Mouse (Mus musculus): ENCODE data around the gene Ssx2ip. TPM values are rescaled to one million over a fixed set of nuclear protein-coding genes. Genes with fewer than 3 reads are reported as not detected.

Ssx2ip gene
- 1 to 10 TPM; 1.8 to 2.2 TPM for total RNA-seq (2023)

GRCm38 (mm10) chr3:146404311-146405201 lies at the start of gene Ssx2ip:
Gene Ssx2ip (plus strand): TSS chr3:146404642.

GRCm38 (mm10) chr3:146449745-146450250 lies 45.4 kb downstream of the Ssx2ip start, which contains the start of gene Ctbs:
Gene Ctbs (plus strand): TSS chr3:146449795.

Other genes with a start within 250 kb of the Ssx2ip start
- gene Lpar3, start 183.7 kb upstream of the Ssx2ip start, total RNA-seq (2023), result not detected
- gene Ctbs, start 45.2 kb downstream of the Ssx2ip start, total RNA-seq (2023), result 10 to 100 TPM; 22.6 to 23.7 TPM
- gene Spata1, start 95.1 kb downstream of the Ssx2ip start, total RNA-seq (2023), result 1 to 10 TPM; 4.3 TPM
- gene Gng5, start 95.2 kb downstream of the Ssx2ip start, total RNA-seq (2023), result 100 to 1,000 TPM; 287 to 290 TPM
- gene Rpf1, start 116.8 kb downstream of the Ssx2ip start, total RNA-seq (2023), result 10 to 100 TPM; 52.3 to 61.4 TPM
- gene Uox, start 165.8 kb downstream of the Ssx2ip start, total RNA-seq (2023), result not detected
- not detected for gene Dnase2b, start 211.0 kb downstream of the Ssx2ip start, total RNA-seq (2023)
- gene 4930503B20Rik, start 246.7 kb downstream of the Ssx2ip start, total RNA-seq (2023), result not detected

All from monocyte, adult 59 days (primary cell).